Mouse (Mus musculus) stomach, postnatal 0 days (tissue): ENCODE results near the gene Ppp2r3a.

Source experiments
- CTCF ChIP-seq: IDR thresholded peaks from 2 replicates; pipeline ENCODE4 v1.5.1; 2016; ENCODE audit warnings: antibody characterized with exemption, low read depth, mild to moderate bottlenecking, moderate library complexity
- EP300 ChIP-seq: optimal IDR thresholded peaks from 2 replicates; pipeline ENCODE3; 2016; ENCODE audit warnings: antibody characterized with exemption

DNA sequence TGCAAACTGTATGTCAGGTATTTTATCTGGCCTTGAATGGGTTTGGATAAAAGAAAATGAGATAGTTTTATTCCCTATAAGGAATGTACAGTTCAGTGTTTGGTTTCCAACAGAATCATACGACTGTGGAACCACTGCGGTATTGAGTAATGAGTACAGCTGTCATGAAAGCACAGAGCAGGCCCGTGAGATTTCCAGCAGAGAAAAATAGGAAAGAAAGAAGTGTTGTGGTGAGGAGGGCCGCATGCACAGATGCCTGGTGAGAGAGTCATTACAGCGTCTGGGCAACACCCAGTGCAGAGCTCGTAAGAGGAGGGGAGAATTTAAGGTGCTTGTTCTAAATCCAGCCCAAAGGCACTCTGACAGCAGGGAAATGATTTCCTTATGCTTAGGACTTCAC, 70.3 kb downstream of the Ppp2r3a start:
- no peak for TF ChIP-seq CTCF
- TF ChIP-seq EP300, result no peak
